ENCODE assay signal across 8 mouse cellular contexts in genomic region chr7:132808051-132808796, GRCm38 (mm10). TPM values are rescaled to one million over a fixed set of nuclear protein-coding genes. Genes with fewer than 3 reads are reported as not detected.
DNase-seq lines count a peak whose midpoint lies in the region; ATAC-seq and TF ChIP-seq lines count a peak whose summit lies in the region.

No protein-coding gene starts in this region.

- no peak for TF ChIP-seq POLR2A in spleen, adult 2 months (IDR thresholded peaks at IDR 0.05; ENCODE audit: low read depth, low read length)

- H3K27ac ChIP-seq in spleen, adult 2 months (ENCODE audit: insufficient read depth, low read length) = peak overlapping the region; percentile 71
- peak overlapping the region; percentile 76 for H3K27ac ChIP-seq in hindbrain, postnatal 0 days
- peak overlapping the region; percentile 70 for H3K27ac ChIP-seq in midbrain, embryonic 16.5 days (ENCODE audit: low read length)

- H3K9ac ChIP-seq in hindbrain, postnatal 0 days (replicated peaks; ENCODE audit: low read length) = no peak overlapping the region
- H3K9ac ChIP-seq in midbrain, embryonic 16.5 days (ENCODE audit: low read depth, low read length) = no peak overlapping the region

- H3K9me3 ChIP-seq in hindbrain, postnatal 0 days (ENCODE audit: low read length) = no peaks in the 10 kb centered on the region
- H3K9me3 ChIP-seq in midbrain, embryonic 16.5 days (replicated peaks; ENCODE audit: control insufficient read depth, low read length, poor library complexity, severe bottlenecking) = no peaks in the 10 kb centered on the region

- no peak overlapping the region for H3K4me3 ChIP-seq in spleen, adult 2 months (ENCODE audit: extremely low read depth, insufficient read depth, insufficient read length)
- H3K4me3 ChIP-seq in hindbrain, postnatal 0 days (ENCODE audit: low read length) = no peak overlapping the region
- H3K4me3 ChIP-seq in midbrain, embryonic 16.5 days (ENCODE audit: low read depth, low read length) = no peak overlapping the region

- H3K4me2 ChIP-seq in hindbrain, postnatal 0 days (ENCODE audit: low read depth, low read length) = peak overlapping the region; percentile 85; the same call in 1 of the 2 replicates
- H3K4me2 ChIP-seq in midbrain, embryonic 16.5 days (ENCODE audit: low read length) = peak overlapping the region; percentile 38; the same call in 1 of the 2 replicates

- DNase-seq in gastrocnemius, adult 18-20 months (ENCODE audit: low spot score) = peak; percentile 77
- no peak for DNase-seq in gastrocnemius, postnatal 10 days
- DNase-seq in spleen, adult 2 months (ENCODE audit: low read depth in 1 of 2, low spot score in 2 of 2) = no peak
- DNase-seq in spleen, adult 18-20 months = no peak
- no peak for DNase-seq in hindbrain, postnatal 0 days (ENCODE audit: low spot score)
- DNase-seq in B cell, adult 2 months = no peak
- no peak for DNase-seq in T-cell, adult 2 months (ENCODE audit: low spot score)

- no peak for TF ChIP-seq CTCF in spleen, adult 2 months (IDR thresholded peaks at IDR 0.05; ENCODE audit: extremely low read depth, insufficient read depth, insufficient read length, insufficient replicate concordance)
- TF ChIP-seq CTCF in hindbrain, postnatal 0 days (IDR thresholded peaks at IDR 0.05; ENCODE audit: low read depth) = no peak

- WGBS in spleen, adult 2 months = 76% methylated on average over 7 of the region's 7 CpGs
- 44% methylated on average over 7 of the region's 7 CpGs for WGBS in hindbrain, postnatal 0 days
- 58% methylated on average over 7 of the region's 7 CpGs for WGBS in midbrain, embryonic 16.5 days

- no peaks in the 10 kb centered on the region for H3K36me3 ChIP-seq in spleen, adult 2 months (ENCODE audit: control insufficient read depth, insufficient read depth, low read length)
- H3K36me3 ChIP-seq in hindbrain, postnatal 0 days (ENCODE audit: insufficient read depth, low read length) = no peaks in the 10 kb centered on the region
- no peaks in the 10 kb centered on the region for H3K36me3 ChIP-seq in midbrain, embryonic 16.5 days (ENCODE audit: control insufficient read depth, insufficient read depth, low read length)

- H3K27me3 ChIP-seq in spleen, adult 2 months (ENCODE audit: control insufficient read depth, insufficient read depth, low read length) = no peaks in the 10 kb centered on the region
- no peaks in the 10 kb centered on the region for H3K27me3 ChIP-seq in hindbrain, postnatal 0 days (ENCODE audit: insufficient read depth, low read length)
- no peaks in the 10 kb centered on the region for H3K27me3 ChIP-seq in midbrain, embryonic 16.5 days (ENCODE audit: control insufficient read depth, insufficient read depth, low read depth, low read length)

- ATAC-seq in hindbrain, postnatal 0 days = no peak
- ATAC-seq in midbrain, embryonic 16.5 days = no peak

- peaks cover 43% of the 10 kb centered on the region; the same call in 1 of the 2 replicates for H3K4me1 ChIP-seq in spleen, adult 2 months (ENCODE audit: control insufficient read depth, insufficient read depth, insufficient read length)
- peaks cover 36% of the 10 kb centered on the region for H3K4me1 ChIP-seq in hindbrain, postnatal 0 days (ENCODE audit: insufficient read depth, low read length)
- H3K4me1 ChIP-seq in midbrain, embryonic 16.5 days (ENCODE audit: control insufficient read depth, insufficient read depth, low read length) = peaks cover 58% of the 10 kb centered on the region

RNA-seq across cellular contexts. Expression of gene Fam53b, which starts 5.5 kb away (rescaled TPM):
- total RNA-seq in gastrocnemius, adult 18-20 months (2021) = 10 to 100 TPM; 25.7 to 30.2 TPM
- total RNA-seq in gastrocnemius, postnatal 10 days (2021) = 10 to 100 TPM; 34.5 to 43.6 TPM
- polyA plus RNA-seq in spleen, adult 2 months (2012; rRNA removed) = 52.4 and 63.2 TPM in 2 replicates
- 20.9 and 21.0 TPM in 2 replicates for total RNA-seq in hindbrain, postnatal 0 days (2014; rRNA removed)
- 10.2 and 12.9 TPM in 2 replicates for polyA plus RNA-seq in hindbrain, postnatal 0 days (2015; fragmentation: Nextera tagmentation; extraction: Ambion mirVana)
- 13.2 and 13.6 TPM in 2 replicates for polyA plus RNA-seq in midbrain, embryonic 16.5 days (2015; fragmentation: Nextera tagmentation; extraction: Ambion mirVana)

RNA-seq across cellular contexts. Expression of gene Eef1akmt2, which starts 44.2 kb away (rescaled TPM):
- total RNA-seq in gastrocnemius, adult 18-20 months (2021) = 1 to 10 TPM; 5.8 to 7.6 TPM
- 10 to 100 TPM in 1 of 2 experiments, 1 to 10 TPM in 1; 9.7 to 12.1 TPM for total RNA-seq in gastrocnemius, postnatal 10 days (2021)
- 3.3 and 4.6 TPM in 2 replicates for polyA plus RNA-seq in spleen, adult 2 months (2012; rRNA removed)
- total RNA-seq in hindbrain, postnatal 0 days (2014; rRNA removed) = 22.5 and 34.0 TPM in 2 replicates
- 76.7 and 78.2 TPM in 2 replicates for polyA plus RNA-seq in hindbrain, postnatal 0 days (2015; fragmentation: Nextera tagmentation; extraction: Ambion mirVana)
- 91.7 and 94.3 TPM in 2 replicates for polyA plus RNA-seq in midbrain, embryonic 16.5 days (2015; fragmentation: Nextera tagmentation; extraction: Ambion mirVana)

RNA-seq across cellular contexts. Expression of gene Abraxas2, which starts 50.8 kb away (rescaled TPM):
- total RNA-seq in gastrocnemius, adult 18-20 months (2021) = 10 to 100 TPM; 25.4 to 25.9 TPM
- total RNA-seq in gastrocnemius, postnatal 10 days (2021) = 10 to 100 TPM; 22.7 to 25.4 TPM
- 7.1 and 7.2 TPM in 2 replicates for polyA plus RNA-seq in spleen, adult 2 months (2012; rRNA removed)
- 22.2 and 23.6 TPM in 2 replicates for total RNA-seq in hindbrain, postnatal 0 days (2014; rRNA removed)
- 33.1 and 36.4 TPM in 2 replicates for polyA plus RNA-seq in hindbrain, postnatal 0 days (2015; fragmentation: Nextera tagmentation; extraction: Ambion mirVana)
- 37.4 and 38.6 TPM in 2 replicates for polyA plus RNA-seq in midbrain, embryonic 16.5 days (2015; fragmentation: Nextera tagmentation; extraction: Ambion mirVana)
